Mouse (Mus musculus) CH12.LX (cell line): ENCODE data around the gene Nf1. TPM values are rescaled to one million over a fixed set of nuclear protein-coding genes. Genes with fewer than 3 reads are reported as not detected.

Experiments
- DNase-seq: peaks from one replicate; pipeline ENCODE4 v3.0.0-alpha.2; 2013; ENCODE audit errors: extremely low read depth
- H3K27ac ChIP-seq: 2 replicates; pipeline ENCODE4 v1.5.1; 2012; ENCODE audit warnings: low read depth, mild to moderate bottlenecking, control low read depth, moderate library complexity; ENCODE audit not compliant: insufficient read depth
- H3K27me3 ChIP-seq: replicated peaks from 2 replicates; pipeline ENCODE3; 2012; ENCODE audit warnings: inconsistent platforms
- H3K36me3 ChIP-seq, 2 experiments: replicated peaks in 1 of 2; 2 replicates each; pipeline versions ENCODE3 to v1.6.1; 2012; ENCODE audit warnings: inconsistent platforms in 1 of 2, low read length in 1 of 2, mild to moderate bottlenecking in 1 of 2, mixed read lengths in 1 of 2, moderate library complexity in 1 of 2; ENCODE audit not compliant: control insufficient read depth in 1 of 2, insufficient read depth in 1 of 2
- H3K4me1 ChIP-seq, 2 experiments: 2 replicates each; pipeline ENCODE4 v1.6.1; 2012; ENCODE audit warnings: inconsistent platforms in 1 of 2, moderate library complexity in 1 of 2; ENCODE audit not compliant: insufficient read depth in 2 of 2, control insufficient read depth in 1 of 2
- H3K4me2 ChIP-seq: 2 replicates; pipeline ENCODE4 v1.6.1; 2012; ENCODE audit warnings: low read depth, mild to moderate bottlenecking, control low read depth; ENCODE audit not compliant: poor library complexity, insufficient read depth, severe bottlenecking
- H3K4me3 ChIP-seq, 3 experiments: fragments of 150-350 bp in 1 of 3; sonication (generic) in 1 of 3; replicated peaks in 1 of 3; 2 replicates each; pipeline versions ENCODE3 to v1.5.1; 2011 to 2012; ENCODE audit warnings: low read depth in 2 of 3, low read length in 2 of 3, mild to moderate bottlenecking in 2 of 3, moderate library complexity in 2 of 3, control low read depth in 1 of 3, improper control_type of control experiment in 1 of 3, inconsistent platforms in 1 of 3, mixed read lengths in 1 of 3; ENCODE audit not compliant: poor library complexity in 1 of 3
- H3K79me2 ChIP-seq: replicated peaks from 2 replicates; pipeline ENCODE4 v1.6.1; 2012; ENCODE audit warnings: mild to moderate bottlenecking, moderate library complexity; ENCODE audit not compliant: control insufficient read depth, poor library complexity, insufficient read depth, severe bottlenecking; ENCODE audit errors: extremely low read depth
- H3K9ac ChIP-seq: 2 replicates; pipeline ENCODE4 v1.6.1; 2012; ENCODE audit warnings: low read depth, mild to moderate bottlenecking, control low read depth, moderate library complexity; ENCODE audit not compliant: insufficient read depth
- H3K9me3 ChIP-seq: replicated peaks from 2 replicates; pipeline ENCODE3; 2012; ENCODE audit warnings: low read length, inconsistent platforms, mixed read lengths
- BHLHE40 ChIP-seq: IDR thresholded peaks from 2 replicates; pipeline ENCODE4 v1.6.1; 2011; ENCODE audit warnings: mild to moderate bottlenecking, low read depth, low read length, improper control_type of control experiment
- CHD1 ChIP-seq: IDR thresholded peaks from 2 replicates; pipeline ENCODE4 v1.6.1; 2012; ENCODE audit warnings: low read depth, low read length, improper control_type of control experiment, inconsistent platforms
- CHD2 ChIP-seq: IDR thresholded peaks from 2 replicates; pipeline ENCODE4 v1.6.1; 2011; ENCODE audit warnings: low read length, improper control_type of control experiment
- CTCF ChIP-seq, 2 experiments: IDR thresholded peaks in 1 of 2; conservative IDR thresholded peaks in 1 of 2; 2 replicates each; pipeline ENCODE4 v1.5.1; 2011 to 2012; ENCODE audit warnings: low read depth in 2 of 2, low read length in 2 of 2, improper control_type of control experiment in 1 of 2, inconsistent platforms in 1 of 2, mild to moderate bottlenecking in 1 of 2, moderate library complexity in 1 of 2
- E2F4 ChIP-seq: IDR thresholded peaks from 2 replicates; pipeline ENCODE4 v1.6.1; 2011; ENCODE audit warnings: low read depth, low read length, improper control_type of control experiment; ENCODE audit not compliant: insufficient replicate concordance
- ELF1 ChIP-seq: IDR thresholded peaks from 2 replicates; pipeline ENCODE4 v1.6.1; 2014; ENCODE audit warnings: low read depth, mild to moderate bottlenecking, inconsistent platforms, low read length, improper control_type of control experiment
- EP300 ChIP-seq: IDR thresholded peaks from 2 replicates; pipeline ENCODE4 v1.6.1; 2011; ENCODE audit warnings: low read length, improper control_type of control experiment
- ETS1 ChIP-seq: conservative IDR thresholded peaks from 2 replicates; pipeline ENCODE4 v1.6.1; 2012; ENCODE audit warnings: low read depth, mild to moderate bottlenecking, inconsistent platforms, low read length, improper control_type of control experiment, moderate library complexity
- GABPA ChIP-seq: IDR thresholded peaks from 2 replicates; pipeline ENCODE4 v1.6.1; 2012; ENCODE audit warnings: low read depth, low read length, improper control_type of control experiment, inconsistent platforms; ENCODE audit not compliant: insufficient replicate concordance
- HCFC1 ChIP-seq: IDR thresholded peaks from 2 replicates; pipeline ENCODE4 v1.6.1; 2012; ENCODE audit warnings: low read depth, mild to moderate bottlenecking, inconsistent platforms, low read length, improper control_type of control experiment
- IRF4 ChIP-seq: IDR thresholded peaks from 2 replicates; pipeline ENCODE4 v1.6.1; 2014; ENCODE audit warnings: low read depth, mild to moderate bottlenecking, inconsistent platforms, low read length, improper control_type of control experiment
- JUN ChIP-seq: IDR thresholded peaks from 2 replicates; pipeline ENCODE4 v1.6.1; 2011; ENCODE audit warnings: low read depth, mild to moderate bottlenecking, low read length, improper control_type of control experiment, moderate library complexity; ENCODE audit not compliant: insufficient read depth
- JUND ChIP-seq: conservative IDR thresholded peaks from 2 replicates; pipeline ENCODE4 v1.6.1; 2011; ENCODE audit warnings: low read depth, low read length, improper control_type of control experiment
- KAT2A ChIP-seq: IDR thresholded peaks from 2 replicates; pipeline ENCODE4 v1.6.1; 2012; ENCODE audit warnings: low read length, improper control_type of control experiment, inconsistent platforms; ENCODE audit not compliant: insufficient replicate concordance
- MAFK ChIP-seq: IDR thresholded peaks from 2 replicates; pipeline ENCODE4 v1.6.1; 2011; ENCODE audit warnings: low read length, improper control_type of control experiment; ENCODE audit not compliant: insufficient replicate concordance
- MAX ChIP-seq: IDR thresholded peaks from 2 replicates; pipeline ENCODE4 v1.6.1; 2011; ENCODE audit warnings: low read length, improper control_type of control experiment
- MAZ ChIP-seq: IDR thresholded peaks from 2 replicates; pipeline ENCODE4 v1.6.1; 2012; ENCODE audit warnings: low read depth, mild to moderate bottlenecking, inconsistent platforms, low read length, improper control_type of control experiment, moderate library complexity
- MEF2A ChIP-seq: IDR thresholded peaks from 2 replicates; pipeline ENCODE4 v1.6.1; 2014; ENCODE audit warnings: low read depth, mild to moderate bottlenecking, inconsistent platforms, low read length, improper control_type of control experiment, borderline replicate concordance
- MXI1 ChIP-seq: IDR thresholded peaks from 2 replicates; pipeline ENCODE4 v1.6.1; 2011; ENCODE audit warnings: mild to moderate bottlenecking, low read depth, low read length, improper control_type of control experiment
- MYC ChIP-seq: IDR thresholded peaks from 2 replicates; pipeline ENCODE4 v1.6.1; 2011; ENCODE audit warnings: low read depth, mild to moderate bottlenecking, improper control_type of control experiment, low read length
- NELFE ChIP-seq: IDR thresholded peaks from 2 replicates; pipeline ENCODE4 v1.6.1; 2011; ENCODE audit warnings: low read depth, low read length, improper control_type of control experiment
- NRF1 ChIP-seq: IDR thresholded peaks from 2 replicates; pipeline ENCODE4 v1.6.1; 2014; ENCODE audit warnings: low read depth, mild to moderate bottlenecking, inconsistent platforms, low read length, improper control_type of control experiment, moderate library complexity
- PAX5 ChIP-seq: IDR thresholded peaks from 2 replicates; pipeline ENCODE4 v1.6.1; 2012; ENCODE audit warnings: low read length, inconsistent platforms, mixed read lengths
- POLR2A ChIP-seq: IDR thresholded peaks from 2 replicates; pipeline ENCODE4 v1.6.1; 2011; ENCODE audit warnings: low read depth, mild to moderate bottlenecking, improper control_type of control experiment, low read length
- POLR2AphosphoS2 ChIP-seq: IDR thresholded peaks from 2 replicates; pipeline ENCODE4 v1.6.1; 2011; ENCODE audit warnings: low read depth, low read length, improper control_type of control experiment
- RAD21 ChIP-seq: IDR thresholded peaks from 2 replicates; pipeline ENCODE4 v1.6.1; 2011; ENCODE audit warnings: low read depth, mild to moderate bottlenecking, low read length, improper control_type of control experiment, moderate library complexity
- RCOR1 ChIP-seq: conservative IDR thresholded peaks from 2 replicates; pipeline ENCODE4 v1.6.1; 2012; ENCODE audit warnings: low read depth, mild to moderate bottlenecking, inconsistent platforms, low read length, improper control_type of control experiment
- SIN3A ChIP-seq: IDR thresholded peaks from 2 replicates; pipeline ENCODE4 v1.6.1; 2012; ENCODE audit warnings: low read length, improper control_type of control experiment, inconsistent platforms
- SMC3 ChIP-seq: IDR thresholded peaks from 2 replicates; pipeline ENCODE4 v1.6.1; 2011; ENCODE audit warnings: low read depth, low read length, improper control_type of control experiment
- TBP ChIP-seq: conservative IDR thresholded peaks from 2 replicates; pipeline ENCODE4 v1.6.1; 2011; ENCODE audit warnings: low read depth, low read length, improper control_type of control experiment
- TCF12 ChIP-seq: IDR thresholded peaks from 2 replicates; pipeline ENCODE4 v1.6.1; 2014; ENCODE audit warnings: low read depth, mild to moderate bottlenecking, inconsistent platforms, low read length, improper control_type of control experiment
- UBTF ChIP-seq: IDR thresholded peaks from 2 replicates; pipeline ENCODE4 v1.6.1; 2012; ENCODE audit warnings: low read depth, mild to moderate bottlenecking, inconsistent platforms, low read length, improper control_type of control experiment, moderate library complexity
- USF1 ChIP-seq: IDR thresholded peaks from 2 replicates; pipeline ENCODE4 v1.6.1; 2014; ENCODE audit warnings: low read depth, mild to moderate bottlenecking, inconsistent platforms, low read length, improper control_type of control experiment
- USF2 ChIP-seq: conservative IDR thresholded peaks from 2 replicates; pipeline ENCODE4 v1.6.1; 2011; ENCODE audit warnings: low read depth, low read length, improper control_type of control experiment
- ZC3H11A ChIP-seq: IDR thresholded peaks from 2 replicates; pipeline ENCODE4 v1.6.1; 2012; ENCODE audit warnings: low read depth, mild to moderate bottlenecking, inconsistent platforms, low read length, improper control_type of control experiment
- ZKSCAN1 ChIP-seq: IDR thresholded peaks from 2 replicates; pipeline ENCODE4 v1.6.1; 2012; ENCODE audit warnings: low read depth, inconsistent platforms, low read length, improper control_type of control experiment, borderline replicate concordance
- ZMIZ1 ChIP-seq: IDR thresholded peaks from 2 replicates; pipeline ENCODE4 v1.6.1; 2012; ENCODE audit warnings: low read depth, mild to moderate bottlenecking, inconsistent platforms, low read length, improper control_type of control experiment
- ZNF384 ChIP-seq: IDR thresholded peaks from 2 replicates; pipeline ENCODE4 v1.6.1; 2012; ENCODE audit warnings: low read depth, low read length, improper control_type of control experiment, inconsistent platforms
- dilution Hi-C: fragments of 300-500 bp; cut with MboI; formaldehyde crosslinking; loops from 2 replicates; pipeline ENCODE4 v1.14.3; 2020; ENCODE audit warnings: low sequenced_read_pairs; ENCODE audit not compliant: extremely low pct_unique_long_range_greater_than_20kb, extremely low pct_ligation_motif_present
- in situ Hi-C: fragments of 300-500 bp; cut with MboI; formaldehyde crosslinking; loops from 3 replicates; pipeline ENCODE4 v1.14.3; 2019; ENCODE audit warnings: low sequenced_read_pairs, low pct_ligation_motif_present, low pct_unique_long_range_greater_than_20kb, mixed read lengths
- polyA plus RNA-seq: library from polyadenylated mRNA; unstranded; fragments of >175 nt; gene quantifications from 2 replicates; pipeline ENCODE4 v1.2.1, GENCODE M21; 2012; ENCODE audit warnings: low read depth; ENCODE audit not compliant: insufficient read length
- total RNA-seq, 2 experiments: library from RNA; depleted of rRNA; stranded (reverse); fragments of 300-350 nt in 1 of 2; fragments of >200 nt in 1 of 2; gene quantifications; 2 replicates each; pipeline ENCODE4 v1.2.3; 2012 to 2014

The Nf1 gene
- total and polyA plus RNA-seq, 3 experiments, result 7.3 to 19.5 (median 12.4) TPM

DNA sequence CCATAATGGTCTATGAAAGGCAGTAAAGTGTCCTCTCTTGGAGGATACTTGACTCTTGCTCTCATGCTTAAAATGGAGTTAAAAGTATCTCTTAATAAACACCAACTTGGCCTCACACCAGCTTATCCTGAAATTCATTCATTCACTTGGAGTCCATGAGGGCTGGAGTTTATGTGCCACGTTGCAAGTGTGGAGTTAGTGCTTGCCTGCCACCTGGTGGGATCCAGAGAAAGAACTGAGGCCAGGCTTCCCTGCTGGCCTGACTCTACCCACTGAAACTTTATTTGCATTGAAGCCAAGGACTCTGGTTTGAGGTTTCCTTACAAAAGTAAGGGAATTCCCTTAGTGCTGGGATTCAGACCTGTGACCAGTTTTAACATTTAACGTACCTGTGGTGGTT, 49.0 kb upstream of the Nf1 start:
- H3K4me2 ChIP-seq, result no peak overlapping the region
- dilution Hi-C loops (no loop called here), in situ Hi-C loops (loop anchor here (5.0 kb wide), 3 partner anchors 33 to 328 kb away; no protein-coding TSS in a partner anchor)
- H3K9me3 ChIP-seq, result peaks cover 2% of the 10 kb centered on the region
- no peaks in the 10 kb centered on the region for H3K36me3 ChIP-seq
- H3K4me3 ChIP-seq, result no peak overlapping the region
- TF ChIP-seq MYC (peak; percentile 80; the same call in 1 of the 2 replicates), JUND (no peak), CTCF (conservative IDR thresholded peaks at IDR 0.05 in 1 of 2, IDR thresholded peaks at IDR 0.05 in 1 of 2; ENCODE audit: low read depth in 2 of 2, low read length in 2 of 2) (peak in 1 of 2 experiments; percentile 87; a peak in 3 of 4 replicates), ZC3H11A (no peak; the same call in 1 of the 2 replicates), ELF1 (0 out of 2 replicates have a peak, but pooled peaks have one; percentile 20), CHD1 (no peak), MAX (no peak), GABPA (no peak), E2F4 (no peak), NRF1 (no peak), HCFC1 (no peak), ZMIZ1 (no peak), ZKSCAN1 (no peak), ETS1 (no peak), MAFK (no peak), MEF2A (no peak), IRF4 (peak; percentile 21; the same call in 1 of the 2 replicates), USF2 (no peak), EP300 (no peak), ZNF384 (no peak), POLR2AphosphoS2 (no peak), RAD21 (peak; percentile 89), JUN (no peak), NELFE (no peak), POLR2A (no peak), SIN3A (no peak), SMC3 (peak; percentile 83), KAT2A (no peak), TCF12 (no peak), USF1 (no peak), PAX5 (no peak), MAZ (no peak), RCOR1 (no peak), CHD2 (no peak), UBTF (no peak), MXI1 (no peak), BHLHE40 (no peak), TBP (no peak)
- H3K79me2 ChIP-seq, result no peaks in the 10 kb centered on the region
- DNase-seq, result peak; percentile 54
- no peaks in the 10 kb centered on the region for H3K27me3 ChIP-seq
- H3K9ac ChIP-seq, result no peak overlapping the region
- H3K4me1 ChIP-seq, result peaks cover 14 to 46% of the 10 kb centered on the region in 2 experiments; a peak in 3 of 4 replicates
- no peak overlapping the region for H3K27ac ChIP-seq
